Mouse (Mus musculus): ENCODE data around the gene C3ar1. TPM values are rescaled to one million over a fixed set of nuclear protein-coding genes. Genes with fewer than 3 reads are reported as not detected.

Gene C3ar1
- polyA plus RNA-seq, 1 experiment from 2014 or later: 1.6 TPM

GRCm38 (mm10) chr6:122873871-122874719 is 18.1 kb upstream of the C3ar1 start, which contains the start of gene Necap1:
TSS of gene Necap1 (plus strand) at chr6:122874474.
- Histone ChIP-seq H3K36me3 (ENCODE audit: control insufficient read depth, insufficient read depth, low read length) (no peaks in the 10 kb centered on the region), H3K27me3 (ENCODE audit: control insufficient read depth, insufficient read depth, low read length) (no peaks in the 10 kb centered on the region), H3K4me3 (ENCODE audit: low read depth, low read length) (peak within 1 kb of the TSS; percentile 84), H3K9ac (ENCODE audit: low read length) (peak within 1 kb of the TSS; percentile 89), H3K4me2 (ENCODE audit: low read depth, low read length, severe bottlenecking) (peak within 1 kb of the TSS; percentile 59), H3K4me1 (replicated peaks; ENCODE audit: control insufficient read depth, insufficient read depth, low read length) (peaks cover 4% of the 10 kb centered on the region; the same call in 1 of the 2 replicates), H3K9me3 (ENCODE audit: control insufficient read depth, low read length) (no peaks in the 10 kb centered on the region), H3K27ac (ENCODE audit: low read depth, low read length) (peak within 1 kb of the TSS; percentile 75)
- WGBS: 7% methylated on average over 43 of the region's 43 CpGs
- DNase-seq (ENCODE audit: low spot score) (peak; percentile 98), ATAC-seq (replicated peaks; ENCODE audit: low FRiP score) (peak; percentile 97)

- no peak overlapping the region for H3K4me2 ChIP-seq (ENCODE audit: low read depth, low read length, severe bottlenecking)
- WGBS: 96% methylated on average over 5 of the region's 5 CpGs
- no peaks in the 10 kb centered on the region for H3K27me3 ChIP-seq (ENCODE audit: control insufficient read depth, insufficient read depth, low read length)
- H3K36me3 ChIP-seq (ENCODE audit: control insufficient read depth, insufficient read depth, low read length): no peaks in the 10 kb centered on the region
- no peaks in the 10 kb centered on the region for H3K9me3 ChIP-seq (ENCODE audit: control insufficient read depth, low read length)
- ATAC-seq (replicated peaks; ENCODE audit: low FRiP score) (no peak), DNase-seq (ENCODE audit: low spot score) (no peak)
- H3K9ac ChIP-seq (ENCODE audit: low read length): no peak overlapping the region
- no peak overlapping the region for H3K27ac ChIP-seq (ENCODE audit: low read depth, low read length)
- H3K4me1 ChIP-seq (replicated peaks; ENCODE audit: control insufficient read depth, insufficient read depth, low read length): peaks cover 4% of the 10 kb centered on the region; the same call in 1 of the 2 replicates
- H3K4me3 ChIP-seq (ENCODE audit: low read depth, low read length): no peak overlapping the region
Observed at GRCm38 (mm10) chr6:122872800-122873199, 16.8 kb upstream of the C3ar1 start.

GRCm38 (mm10) chr6:122869846-122870245 is 13.9 kb upstream of the C3ar1 start:
- no peak overlapping the region for H3K4me2 ChIP-seq (ENCODE audit: low read depth, low read length, severe bottlenecking)
- H3K4me3 ChIP-seq (ENCODE audit: low read depth, low read length): no peak overlapping the region
- no peak for ATAC-seq (replicated peaks; ENCODE audit: low FRiP score)
- H3K9ac ChIP-seq (ENCODE audit: low read length): no peak overlapping the region
- DNase-seq (ENCODE audit: low spot score): no peak
- H3K9me3 ChIP-seq (ENCODE audit: control insufficient read depth, low read length): no peaks in the 10 kb centered on the region
- no peak overlapping the region for H3K27ac ChIP-seq (ENCODE audit: low read depth, low read length)
- H3K27me3 ChIP-seq (ENCODE audit: control insufficient read depth, insufficient read depth, low read length): no peaks in the 10 kb centered on the region
- WGBS: 85% methylated on average over 11 of the region's 11 CpGs
- no peaks in the 10 kb centered on the region for H3K36me3 ChIP-seq (ENCODE audit: control insufficient read depth, insufficient read depth, low read length)
- H3K4me1 ChIP-seq (replicated peaks; ENCODE audit: control insufficient read depth, insufficient read depth, low read length): no peaks in the 10 kb centered on the region

- WGBS: 66% methylated on average over 4 of the region's 4 CpGs
Observed at GRCm38 (mm10) chr6:122867914-122868313, 12.0 kb upstream of the C3ar1 start.

GRCm38 (mm10) chr6:122862871-122863270 is 6.9 kb upstream of the C3ar1 start:
- no peak overlapping the region for H3K27ac ChIP-seq (ENCODE audit: low read depth, low read length)
- no peak overlapping the region for H3K4me2 ChIP-seq (ENCODE audit: low read depth, low read length, severe bottlenecking)
- no peaks in the 10 kb centered on the region for H3K36me3 ChIP-seq (ENCODE audit: control insufficient read depth, insufficient read depth, low read length)
- no peaks in the 10 kb centered on the region for H3K27me3 ChIP-seq (ENCODE audit: control insufficient read depth, insufficient read depth, low read length)
- no peak overlapping the region for H3K4me3 ChIP-seq (ENCODE audit: low read depth, low read length)
- H3K9me3 ChIP-seq (ENCODE audit: control insufficient read depth, low read length): peaks cover 8% of the 10 kb centered on the region; the same call in 1 of the 2 replicates
- DNase-seq (ENCODE audit: low spot score): no peak
- no peak for ATAC-seq (replicated peaks; ENCODE audit: low FRiP score)
- 88% methylated on average over 1 of the region's 1 CpGs for WGBS
- no peak overlapping the region for H3K9ac ChIP-seq (ENCODE audit: low read length)
- no peaks in the 10 kb centered on the region for H3K4me1 ChIP-seq (replicated peaks; ENCODE audit: control insufficient read depth, insufficient read depth, low read length)

More at GRCm38 (mm10) chr6:122867914-122868313, 12.0 kb upstream of the C3ar1 start:
- no peak overlapping the region for H3K4me2 ChIP-seq (ENCODE audit: low read depth, low read length, severe bottlenecking)
- no peaks in the 10 kb centered on the region for H3K27me3 ChIP-seq (ENCODE audit: control insufficient read depth, insufficient read depth, low read length)
- H3K27ac ChIP-seq (ENCODE audit: low read depth, low read length): no peak overlapping the region
- H3K9me3 ChIP-seq (ENCODE audit: control insufficient read depth, low read length): no peaks in the 10 kb centered on the region
- no peak overlapping the region for H3K4me3 ChIP-seq (ENCODE audit: low read depth, low read length)
- no peak for DNase-seq (ENCODE audit: low spot score)
- H3K4me1 ChIP-seq (replicated peaks; ENCODE audit: control insufficient read depth, insufficient read depth, low read length): no peaks in the 10 kb centered on the region
- H3K9ac ChIP-seq (ENCODE audit: low read length): no peak overlapping the region
- no peaks in the 10 kb centered on the region for H3K36me3 ChIP-seq (ENCODE audit: control insufficient read depth, insufficient read depth, low read length)
- ATAC-seq (replicated peaks; ENCODE audit: low FRiP score): no peak

GRCm38 (mm10) chr6:122862434-122862833 is 6.5 kb upstream of the C3ar1 start:
- no peaks in the 10 kb centered on the region for H3K27me3 ChIP-seq (ENCODE audit: control insufficient read depth, insufficient read depth, low read length)
- H3K9ac ChIP-seq (ENCODE audit: low read length): no peak overlapping the region
- no peak overlapping the region for H3K27ac ChIP-seq (ENCODE audit: low read depth, low read length)
- no peaks in the 10 kb centered on the region for H3K36me3 ChIP-seq (ENCODE audit: control insufficient read depth, insufficient read depth, low read length)
- no peak for DNase-seq (ENCODE audit: low spot score)
- no peak for ATAC-seq (replicated peaks; ENCODE audit: low FRiP score)
- no peaks in the 10 kb centered on the region for H3K4me1 ChIP-seq (replicated peaks; ENCODE audit: control insufficient read depth, insufficient read depth, low read length)
- 79% methylated on average over 6 of the region's 6 CpGs for WGBS
- no peak overlapping the region for H3K4me2 ChIP-seq (ENCODE audit: low read depth, low read length, severe bottlenecking)
- H3K4me3 ChIP-seq (ENCODE audit: low read depth, low read length): no peak overlapping the region
- peaks cover 8% of the 10 kb centered on the region; the same call in 1 of the 2 replicates for H3K9me3 ChIP-seq (ENCODE audit: control insufficient read depth, low read length)

GRCm38 (mm10) chr6:122854552-122854951 is 1.4 kb downstream of the C3ar1 start:
- Histone ChIP-seq H3K4me3 (ENCODE audit: low read depth, low read length) (no peak overlapping the region), H3K9ac (ENCODE audit: low read length) (no peak overlapping the region), H3K27me3 (ENCODE audit: control insufficient read depth, insufficient read depth, low read length) (no peaks in the 10 kb centered on the region), H3K9me3 (ENCODE audit: control insufficient read depth, low read length) (no peaks in the 10 kb centered on the region), H3K4me2 (ENCODE audit: low read depth, low read length, severe bottlenecking) (no peak overlapping the region), H3K27ac (ENCODE audit: low read depth, low read length) (no peak overlapping the region), H3K4me1 (replicated peaks; ENCODE audit: control insufficient read depth, insufficient read depth, low read length) (no peaks in the 10 kb centered on the region), H3K36me3 (ENCODE audit: control insufficient read depth, insufficient read depth, low read length) (no peaks in the 10 kb centered on the region)
- ATAC-seq (replicated peaks; ENCODE audit: low FRiP score): no peak
- 84% methylated on average over 12 of the region's 12 CpGs for WGBS
- no peak for DNase-seq (ENCODE audit: low spot score)

- Histone ChIP-seq H3K27ac (ENCODE audit: low read depth, low read length) (no peak overlapping the region), H3K9ac (ENCODE audit: low read length) (no peak overlapping the region), H3K4me2 (ENCODE audit: low read depth, low read length, severe bottlenecking) (no peak overlapping the region), H3K36me3 (ENCODE audit: control insufficient read depth, insufficient read depth, low read length) (no peaks in the 10 kb centered on the region), H3K9me3 (ENCODE audit: control insufficient read depth, low read length) (no peaks in the 10 kb centered on the region), H3K4me1 (replicated peaks; ENCODE audit: control insufficient read depth, insufficient read depth, low read length) (no peaks in the 10 kb centered on the region), H3K4me3 (ENCODE audit: low read depth, low read length) (no peak overlapping the region), H3K27me3 (ENCODE audit: control insufficient read depth, insufficient read depth, low read length) (no peaks in the 10 kb centered on the region)
- DNase-seq (ENCODE audit: low spot score): no peak
- no peak for ATAC-seq (replicated peaks; ENCODE audit: low FRiP score)
- 75% methylated on average over 2 of the region's 2 CpGs for WGBS
Observed at GRCm38 (mm10) chr6:122852696-122853095, 3.3 kb downstream of the C3ar1 start.

GRCm38 (mm10) chr6:122843759-122844158 is 12.2 kb downstream of the C3ar1 start:
- 93% methylated on average over 6 of the region's 6 CpGs for WGBS
- no peaks in the 10 kb centered on the region; the same call in 1 of the 2 replicates for H3K36me3 ChIP-seq (ENCODE audit: control insufficient read depth, insufficient read depth, low read length)

More at GRCm38 (mm10) chr6:122843759-122844158, 12.2 kb downstream of the C3ar1 start:
- Histone ChIP-seq H3K27ac (ENCODE audit: low read depth, low read length) (no peak overlapping the region), H3K9ac (ENCODE audit: low read length) (no peak overlapping the region), H3K27me3 (ENCODE audit: control insufficient read depth, insufficient read depth, low read length) (no peaks in the 10 kb centered on the region), H3K4me3 (ENCODE audit: low read depth, low read length) (no peak overlapping the region), H3K9me3 (ENCODE audit: control insufficient read depth, low read length) (no peaks in the 10 kb centered on the region), H3K4me1 (replicated peaks; ENCODE audit: control insufficient read depth, insufficient read depth, low read length) (no peaks in the 10 kb centered on the region), H3K4me2 (ENCODE audit: low read depth, low read length, severe bottlenecking) (no peak overlapping the region)
- DNase-seq (ENCODE audit: low spot score) (no peak), ATAC-seq (replicated peaks; ENCODE audit: low FRiP score) (no peak)

Data from forebrain, embryonic 11.5 days (tissue).